Mouse (Mus musculus) heart, adult 2 months (tissue): Measurements from ENCODE around the gene Wfdc3. TPM values are rescaled to one million over a fixed set of nuclear protein-coding genes. Genes with fewer than 3 reads are reported as not detected.
A peak's percentile ranks its signal among the peaks of the same experiment; 100 is the strongest.

Experiments
- DNase-seq, 2 experiments: peaks; one replicate each; pipeline ENCODE4 v3.0.0; 2021
- H3K27ac ChIP-seq: fragments of 200-600 bp; 2 replicates; pipeline ENCODE4 v1.8.1; 2022
- H3K27me3 ChIP-seq: fragments of 200-500 bp; 2 replicates; pipeline ENCODE4 v1.6.1; 2012; ENCODE audit warnings: mild to moderate bottlenecking, low read length, inconsistent platforms, mixed read lengths; ENCODE audit not compliant: control insufficient read depth, insufficient read depth
- H3K36me3 ChIP-seq: fragments of 200-500 bp; 2 replicates; pipeline ENCODE4 v1.6.1; 2012; ENCODE audit warnings: low read length, inconsistent platforms; ENCODE audit not compliant: control insufficient read depth, insufficient read depth
- H3K4me1 ChIP-seq: fragments of 200-500 bp; 2 replicates; pipeline ENCODE4 v1.6.1; 2011; ENCODE audit warnings: low read length; ENCODE audit not compliant: control insufficient read depth, insufficient read depth
- H3K4me3 ChIP-seq: fragments of 200-600 bp; 2 replicates; pipeline ENCODE4 v1.8.1; 2022
- H3K79me2 ChIP-seq: fragments of 200-500 bp; replicated peaks from 2 replicates; pipeline ENCODE4 v1.6.1; 2012; ENCODE audit warnings: mild to moderate bottlenecking, inconsistent platforms, low read length, moderate library complexity, mixed read lengths; ENCODE audit not compliant: control insufficient read depth, insufficient read depth
- H3K9ac ChIP-seq: fragments of 200-500 bp; 2 replicates; pipeline ENCODE4 v1.6.1; 2012; ENCODE audit warnings: low read depth, mild to moderate bottlenecking, control low read depth, inconsistent platforms, low read length, mixed read lengths
- CTCF ChIP-seq: fragments of 200-600 bp; IDR thresholded peaks from 2 replicates; pipeline ENCODE4 v1.8.1; 2022; ENCODE audit warnings: antibody characterized with exemption, mild to moderate bottlenecking, moderate library complexity
- EP300 ChIP-seq: fragments of 200-500 bp; IDR thresholded peaks from 2 replicates; pipeline ENCODE4 v1.6.1; 2011; ENCODE audit warnings: low read depth, low read length, control low read depth; ENCODE audit not compliant: insufficient read depth
- POLR2A ChIP-seq: fragments of 200-500 bp; IDR thresholded peaks from 2 replicates; pipeline ENCODE4 v1.6.1; 2011; ENCODE audit warnings: mild to moderate bottlenecking, low read depth, low read length, control low read depth; ENCODE audit not compliant: insufficient read depth
- WGBS: fragments of 180-500 bp; shearing (Covaris S2); methylation state at CpG from one replicate; pipeline ENCODE4 v1.1.7; 2018; 5-methylcytosine and 5-hydroxymethylcytosine counted together
- intact Hi-C: fragments of 180-260 bp; cut with DNase I; formaldehyde crosslinking; loops from one replicate; pipeline ENCODE4 v1.15.1; 2025
- polyA plus RNA-seq: library from polyadenylated mRNA; depleted of rRNA; stranded (reverse); fragments of >200 nt; gene quantifications from 2 replicates; pipeline ENCODE4 v1.2.3, GENCODE M21; 2012
- total RNA-seq, 2 experiments: library from RNA; stranded (reverse); gene quantifications; 2 replicates each; pipeline ENCODE4 v1.2.3; 2021

Wfdc3 gene
- total and polyA plus RNA-seq, 3 experiments: 0.31 TPM; not detected in 2

DNA sequence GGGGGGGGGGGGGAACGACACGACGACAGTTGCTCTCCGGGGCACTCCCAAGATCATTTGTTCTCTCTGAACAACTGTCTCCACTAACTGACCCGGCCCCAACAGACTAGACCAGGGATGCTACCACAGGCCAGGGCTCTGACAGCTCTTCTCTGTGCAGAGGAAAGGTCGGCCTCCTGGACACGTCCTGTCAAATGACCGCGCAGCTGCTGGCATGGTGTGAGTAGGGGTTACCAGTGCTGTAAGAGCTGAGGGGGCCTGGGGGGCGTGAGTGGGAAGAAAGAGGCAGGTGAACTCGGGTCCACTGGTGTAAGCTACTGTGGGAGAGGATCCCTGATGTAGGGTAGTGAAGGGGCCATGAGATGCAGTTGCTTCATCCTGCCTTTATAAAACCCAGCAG lies 12.1 kb upstream of the Wfdc3 start:
- Histone ChIP-seq H3K27me3 (no peaks in the 10 kb centered on the region), H3K4me3 (no peak overlapping the region), H3K36me3 (peaks cover 17% of the 10 kb centered on the region), H3K79me2 (no peaks in the 10 kb centered on the region), H3K9ac (no peak overlapping the region), H3K27ac (no peak overlapping the region), H3K4me1 (peaks cover 1% of the 10 kb centered on the region; the same call in 1 of the 2 replicates)
- DNase-seq: no peak
- WGBS: 86% methylated on average over 10 of the region's 11 CpGs
- intact Hi-C loops: no loop called here
- TF ChIP-seq POLR2A (no peak), CTCF (no peak), EP300 (no peak)

DNA sequence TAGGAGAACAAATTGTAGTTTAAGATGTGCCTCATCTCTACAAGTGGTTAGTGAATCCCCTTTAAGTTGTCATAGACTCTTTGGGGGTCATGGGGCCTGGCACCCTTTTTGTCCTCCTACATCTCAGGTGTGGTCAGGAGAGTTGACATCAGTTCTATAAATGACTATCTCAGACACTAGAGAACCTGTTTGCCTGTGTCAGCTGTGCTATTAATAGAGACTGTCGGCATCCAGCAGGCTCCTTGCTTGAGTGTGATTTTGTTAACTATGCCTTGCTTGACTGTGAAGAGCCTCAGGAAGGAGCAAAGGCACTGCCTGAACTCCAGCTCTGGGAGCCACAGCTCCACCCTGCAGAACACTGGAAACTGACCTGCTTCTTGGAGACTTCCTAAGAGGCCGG lies 9.1 kb upstream of the Wfdc3 start:
- 47% methylated on average over 2 of the region's 2 CpGs for WGBS
- H3K27ac ChIP-seq: peak overlapping the region; percentile 91
- H3K27me3 ChIP-seq: no peaks in the 10 kb centered on the region
- no peak overlapping the region for H3K4me3 ChIP-seq
- TF ChIP-seq EP300: no peak
- TF ChIP-seq CTCF: no peak
- TF ChIP-seq POLR2A: peak; percentile 40; the same call in 1 of the 2 replicates
- H3K9ac ChIP-seq: peak overlapping the region; percentile 6; the same call in 1 of the 2 replicates
- H3K79me2 ChIP-seq: peaks cover 2% of the 10 kb centered on the region; the same call in 1 of the 2 replicates
- H3K4me1 ChIP-seq: peaks cover 1% of the 10 kb centered on the region; the same call in 1 of the 2 replicates
- peak in 1 of 2 experiments; percentile 55 for DNase-seq
- intact Hi-C loops: no loop called here
- peaks cover 15% of the 10 kb centered on the region for H3K36me3 ChIP-seq

DNA sequence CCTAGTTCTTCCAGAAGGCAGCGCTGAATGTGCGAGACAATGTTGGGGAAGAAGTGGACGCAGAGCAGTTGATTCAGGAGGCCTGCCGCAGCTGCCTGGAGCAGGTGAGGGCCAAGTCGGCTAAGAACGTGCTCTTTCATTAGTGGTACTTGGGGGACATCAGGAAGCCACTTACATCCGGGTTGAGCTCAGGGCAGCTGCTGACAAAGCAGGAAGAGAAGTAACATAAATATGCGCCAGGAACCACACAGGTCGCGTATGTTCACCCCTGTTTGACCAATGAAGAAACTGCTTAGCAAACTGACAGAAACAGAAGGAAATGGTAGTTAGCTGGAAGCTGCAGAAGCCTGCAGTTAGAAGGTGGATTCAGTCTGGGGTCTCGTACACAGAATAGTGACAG lies 8.4 kb upstream of the Wfdc3 start:
- no peak for DNase-seq
- Histone ChIP-seq H3K4me3 (no peak overlapping the region), H3K4me1 (peaks cover 1% of the 10 kb centered on the region; the same call in 1 of the 2 replicates), H3K9ac (no peak overlapping the region), H3K27ac (peak overlapping the region; percentile 91), H3K36me3 (peaks cover 15% of the 10 kb centered on the region), H3K79me2 (peaks cover 2% of the 10 kb centered on the region; the same call in 1 of the 2 replicates), H3K27me3 (no peaks in the 10 kb centered on the region)
- TF ChIP-seq POLR2A (no peak), CTCF (no peak), EP300 (no peak)
- intact Hi-C loops: no loop called here
- 52% methylated on average over 11 of the region's 11 CpGs for WGBS

DNA sequence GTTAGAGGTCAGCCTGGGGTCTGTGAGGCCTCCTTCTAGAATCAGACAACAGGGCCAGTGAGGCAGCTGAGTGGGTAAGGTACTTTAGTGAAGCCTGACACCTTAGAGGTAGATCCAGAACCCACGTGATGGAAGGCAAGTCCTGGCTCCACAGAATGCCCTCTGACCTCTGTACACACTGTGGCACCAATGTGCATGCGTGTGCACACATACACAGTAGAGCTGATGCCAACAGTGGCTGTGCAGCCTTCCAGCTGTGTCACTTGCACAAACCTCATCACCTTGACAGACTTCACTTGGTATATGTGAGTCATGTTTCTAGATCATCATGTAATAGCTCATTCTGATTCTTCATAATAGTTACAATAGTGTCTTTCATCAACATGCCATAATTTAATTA lies 6.7 kb upstream of the Wfdc3 start:
- no peak overlapping the region for H3K4me3 ChIP-seq
- WGBS: 87% methylated on average over 2 of the region's 2 CpGs
- peaks cover 15% of the 10 kb centered on the region for H3K36me3 ChIP-seq
- TF ChIP-seq EP300 (no peak), POLR2A (no peak), CTCF (no peak)
- DNase-seq: no peak
- no peak overlapping the region for H3K27ac ChIP-seq
- peaks cover 2% of the 10 kb centered on the region; the same call in 1 of the 2 replicates for H3K79me2 ChIP-seq
- H3K9ac ChIP-seq: no peak overlapping the region
- H3K4me1 ChIP-seq: peaks cover 1% of the 10 kb centered on the region; the same call in 1 of the 2 replicates
- H3K27me3 ChIP-seq: no peaks in the 10 kb centered on the region
- intact Hi-C loops: no loop called here

DNA sequence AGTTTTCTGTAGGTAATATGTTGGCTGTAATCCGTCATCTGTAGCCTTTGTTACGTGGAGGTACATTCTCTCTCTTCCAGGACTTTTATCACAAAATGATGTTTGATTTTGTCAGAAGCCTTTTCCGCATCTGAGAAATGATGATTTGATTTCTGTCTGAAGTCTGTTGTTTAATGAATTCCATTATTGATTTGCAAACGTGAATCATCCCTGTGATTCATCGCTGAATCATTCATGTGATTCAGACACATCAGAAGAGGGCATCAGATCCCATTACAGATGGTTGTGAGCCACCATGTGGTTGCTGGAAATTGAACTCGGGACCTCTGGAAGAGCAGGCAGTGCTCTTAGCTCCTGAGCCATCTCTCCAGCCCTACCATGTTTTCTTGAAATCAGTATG lies 3.3 kb upstream of the Wfdc3 start:
- peaks cover 5% of the 10 kb centered on the region for H3K4me1 ChIP-seq
- no peak for DNase-seq
- peaks cover under 1% of the 10 kb centered on the region; the same call in 1 of the 2 replicates for H3K36me3 ChIP-seq
- intact Hi-C loops: loop anchor here (5.0 kb wide), 1 partner anchor 38 kb away; the partner anchor contains the start of gene Snx21
- no peak overlapping the region for H3K4me3 ChIP-seq
- 84% methylated on average over 6 of the region's 6 CpGs for WGBS
- no peak for TF ChIP-seq POLR2A
- no peak overlapping the region for H3K27ac ChIP-seq
- H3K79me2 ChIP-seq: peaks cover 6% of the 10 kb centered on the region
- no peaks in the 10 kb centered on the region for H3K27me3 ChIP-seq
- H3K9ac ChIP-seq: no peak overlapping the region

DNA sequence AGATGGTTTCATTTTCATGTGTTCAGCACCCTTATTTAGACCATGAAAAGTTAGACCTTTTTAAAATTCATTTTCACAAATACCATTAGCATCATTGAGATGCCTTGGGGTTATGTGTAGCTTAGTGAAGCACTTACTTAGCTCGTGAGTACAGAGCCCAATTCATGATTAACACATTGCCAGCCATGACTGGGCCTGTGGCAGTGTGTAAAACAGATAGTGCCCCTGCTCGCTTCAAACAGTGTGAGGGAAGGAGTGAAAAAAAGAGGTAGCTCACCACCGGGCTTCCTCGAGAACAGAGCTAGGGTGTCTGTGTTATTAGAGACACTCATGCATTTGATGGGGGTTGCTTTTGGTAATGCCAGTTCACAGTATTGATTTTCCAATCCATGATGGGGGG lies 2.5 kb upstream of the Wfdc3 start:
- H3K36me3 ChIP-seq: no peaks in the 10 kb centered on the region
- intact Hi-C loops: loop anchor here (5.0 kb wide), 1 partner anchor 39 kb away; the partner anchor contains the start of gene Snx21

More for the DNA sequence above, 2.5 kb upstream of the Wfdc3 start:
- 80% methylated on average over 4 of the region's 4 CpGs for WGBS
- Histone ChIP-seq H3K27me3 (no peaks in the 10 kb centered on the region), H3K27ac (no peak overlapping the region), H3K9ac (no peak overlapping the region), H3K4me1 (peaks cover 5% of the 10 kb centered on the region), H3K4me3 (no peak overlapping the region), H3K79me2 (peaks cover 6% of the 10 kb centered on the region)
- no peak for DNase-seq
- TF ChIP-seq EP300 (no peak), POLR2A (no peak), CTCF (no peak)
